In genomic region chr12:85280845-85281651, GRCm38 (mm10) we compare ENCODE assay signal across 8 mouse cellular contexts. TPM values are rescaled to one million over a fixed set of nuclear protein-coding genes. Genes with fewer than 3 reads are reported as not detected.
DNase-seq lines count a peak whose midpoint lies in the region; ATAC-seq and TF ChIP-seq lines count a peak whose summit lies in the region.

No protein-coding gene starts in this region.

- no peak for TF ChIP-seq CTCF in lung, adult 2 months (IDR thresholded peaks at IDR 0.05; ENCODE audit: insufficient read depth, low read length)

- no peaks in the 10 kb centered on the region for H3K27me3 ChIP-seq in lung, embryonic 15.5 days
- no peaks in the 10 kb centered on the region for H3K27me3 ChIP-seq in forebrain, embryonic 11.5 days (ENCODE audit: control insufficient read depth, insufficient read depth, low read length)
- no peaks in the 10 kb centered on the region for H3K27me3 ChIP-seq in limb, embryonic 12.5 days
- H3K27me3 ChIP-seq in neural tube, embryonic 15.5 days (replicated peaks), result no peaks in the 10 kb centered on the region

- 59% methylated on average over 12 of the region's 12 CpGs for WGBS in lung, embryonic 15.5 days
- 58% methylated on average over 12 of the region's 12 CpGs for WGBS in lung, adult 2 months
- WGBS in forebrain, embryonic 11.5 days, result 62% methylated on average over 12 of the region's 12 CpGs
- WGBS in limb, embryonic 12.5 days, result 76% methylated on average over 12 of the region's 12 CpGs
- 61% methylated on average over 12 of the region's 12 CpGs for WGBS in neural tube, embryonic 15.5 days

- no peak for TF ChIP-seq POLR2A in lung, adult 2 months (IDR thresholded peaks at IDR 0.05; ENCODE audit: borderline replicate concordance, extremely low read depth, low read depth, low read length)

- peak overlapping the region; percentile 84 for H3K4me2 ChIP-seq in lung, embryonic 15.5 days
- peak overlapping the region; percentile 90; the same call in 1 of the 2 replicates for H3K4me2 ChIP-seq in forebrain, embryonic 11.5 days (ENCODE audit: low read depth, low read length, severe bottlenecking)
- peak overlapping the region; percentile 79 for H3K4me2 ChIP-seq in limb, embryonic 12.5 days
- peak overlapping the region; percentile 73 for H3K4me2 ChIP-seq in neural tube, embryonic 15.5 days

- no peak overlapping the region for H3K27ac ChIP-seq in lung, embryonic 15.5 days
- no peak overlapping the region for H3K27ac ChIP-seq in forebrain, embryonic 11.5 days (ENCODE audit: low read depth, low read length)
- no peak overlapping the region for H3K27ac ChIP-seq in limb, embryonic 12.5 days
- 0 out of 2 replicates have a peak overlapping the region, but pooled peaks have one; percentile 79 for H3K27ac ChIP-seq in neural tube, embryonic 15.5 days (replicated peaks)

- ATAC-seq in lung, embryonic 15.5 days (ENCODE audit: borderline replicate concordance, extremely low read depth, low FRiP score, low TSS enrichment), result no peak
- ATAC-seq in forebrain, embryonic 11.5 days (replicated peaks; ENCODE audit: low FRiP score), result peak; percentile 55; the same call in 1 of the 2 replicates
- no peak for ATAC-seq in limb, embryonic 12.5 days (ENCODE audit: insufficient number of reproducible peaks, insufficient read depth, low FRiP score, low TSS enrichment, low read depth)
- peak; percentile 23; the same call in 1 of the 2 replicates for ATAC-seq in neural tube, embryonic 15.5 days (ENCODE audit: low FRiP score)

- no peaks in the 10 kb centered on the region for H3K9me3 ChIP-seq in lung, embryonic 15.5 days
- H3K9me3 ChIP-seq in forebrain, embryonic 11.5 days (ENCODE audit: control insufficient read depth, low read length), result no peaks in the 10 kb centered on the region
- H3K9me3 ChIP-seq in limb, embryonic 12.5 days, result no peaks in the 10 kb centered on the region
- H3K9me3 ChIP-seq in neural tube, embryonic 15.5 days (replicated peaks), result no peaks in the 10 kb centered on the region

- no peak overlapping the region for H3K9ac ChIP-seq in lung, embryonic 15.5 days
- H3K9ac ChIP-seq in forebrain, embryonic 11.5 days (ENCODE audit: low read length), result no peak overlapping the region
- no peak overlapping the region for H3K9ac ChIP-seq in limb, embryonic 12.5 days (replicated peaks)
- H3K9ac ChIP-seq in neural tube, embryonic 15.5 days (replicated peaks), result no peak overlapping the region

- peaks cover 7% of the 10 kb centered on the region for H3K4me1 ChIP-seq in lung, embryonic 15.5 days
- peaks cover 6% of the 10 kb centered on the region for H3K4me1 ChIP-seq in lung, adult 2 months (ENCODE audit: control insufficient read depth, insufficient read depth, low read length)
- H3K4me1 ChIP-seq in forebrain, embryonic 11.5 days (replicated peaks; ENCODE audit: control insufficient read depth, insufficient read depth, low read length), result peaks cover 3% of the 10 kb centered on the region; the same call in 1 of the 2 replicates
- peaks cover 5% of the 10 kb centered on the region; the same call in 1 of the 2 replicates for H3K4me1 ChIP-seq in limb, embryonic 12.5 days (replicated peaks)
- peaks cover 6% of the 10 kb centered on the region for H3K4me1 ChIP-seq in neural tube, embryonic 15.5 days

- H3K36me3 ChIP-seq in lung, embryonic 15.5 days, result no peaks in the 10 kb centered on the region
- no peaks in the 10 kb centered on the region for H3K36me3 ChIP-seq in forebrain, embryonic 11.5 days (ENCODE audit: control insufficient read depth, insufficient read depth, low read length)
- peaks cover 9% of the 10 kb centered on the region; the same call in 1 of the 2 replicates for H3K36me3 ChIP-seq in limb, embryonic 12.5 days
- no peaks in the 10 kb centered on the region for H3K36me3 ChIP-seq in neural tube, embryonic 15.5 days

- no peak for DNase-seq in lung, adult 2 months
- no peak for DNase-seq in forebrain, embryonic 11.5 days (ENCODE audit: low spot score)
- no peak for DNase-seq in kidney, postnatal 14 days
- no peak for DNase-seq in right cerebral cortex, postnatal 10 days (ENCODE audit: low spot score in 2 of 2)
- DNase-seq in cerebellum, postnatal 4 days (ENCODE audit: low spot score in 2 of 2), result no peak

- H3K4me3 ChIP-seq in lung, embryonic 15.5 days, result peak overlapping the region; percentile 77; the same call in 1 of the 2 replicates
- H3K4me3 ChIP-seq in lung, adult 2 months (replicated peaks; ENCODE audit: extremely low read depth, low read depth, low read length), result no peak overlapping the region
- H3K4me3 ChIP-seq in forebrain, embryonic 11.5 days (ENCODE audit: low read depth, low read length), result peak overlapping the region; percentile 73
- no peak overlapping the region for H3K4me3 ChIP-seq in limb, embryonic 12.5 days (replicated peaks)
- peak overlapping the region; percentile 64 for H3K4me3 ChIP-seq in neural tube, embryonic 15.5 days (replicated peaks)

RNA-seq across cellular contexts. Expression of gene Acyp1, which starts 7.2 kb away (rescaled TPM):
- 53.8 and 55.5 TPM in 2 replicates for polyA plus RNA-seq in lung, embryonic 15.5 days (2015; fragmentation: Nextera tagmentation; extraction: Ambion mirVana)
- 6.3 and 8.7 TPM in 2 replicates for polyA plus RNA-seq in lung, adult 2 months (2012; rRNA removed)
- polyA plus RNA-seq in forebrain, embryonic 11.5 days (2014; fragmentation: Nextera tagmentation; extraction: Ambion mirVana), result 53.6 and 61.9 TPM in 2 replicates
- polyA plus RNA-seq in limb, embryonic 12.5 days (2016; fragmentation: Nextera tagmentation; extraction: Ambion mirVana), result 58.6 and 62.8 TPM in 2 replicates
- polyA plus RNA-seq in neural tube, embryonic 15.5 days (2015; fragmentation: Nextera tagmentation; extraction: Ambion mirVana), result 53.3 and 53.5 TPM in 2 replicates

RNA-seq across cellular contexts. Expression of gene Zc2hc1c, which starts 7.3 kb away (rescaled TPM):
- polyA plus RNA-seq in lung, embryonic 15.5 days (2015; fragmentation: Nextera tagmentation; extraction: Ambion mirVana), result 1.7 TPM in 2 replicates
- polyA plus RNA-seq in lung, adult 2 months (2012; rRNA removed), result 1.5 and 1.7 TPM in 2 replicates
- polyA plus RNA-seq in forebrain, embryonic 11.5 days (2014; fragmentation: Nextera tagmentation; extraction: Ambion mirVana), result 1.2 and 1.8 TPM in 2 replicates
- polyA plus RNA-seq in limb, embryonic 12.5 days (2016; fragmentation: Nextera tagmentation; extraction: Ambion mirVana), result 0.97 and 1.1 TPM in 2 replicates
- polyA plus RNA-seq in neural tube, embryonic 15.5 days (2015; fragmentation: Nextera tagmentation; extraction: Ambion mirVana), result 1.4 TPM in 2 replicates

RNA-seq across cellular contexts. Expression of gene Mlh3, which starts 10.6 kb away (rescaled TPM):
- 8.1 and 9.3 TPM in 2 replicates for polyA plus RNA-seq in lung, embryonic 15.5 days (2015; fragmentation: Nextera tagmentation; extraction: Ambion mirVana)
- polyA plus RNA-seq in lung, adult 2 months (2012; rRNA removed), result 3.7 and 5.5 TPM in 2 replicates
- 8.7 and 9.8 TPM in 2 replicates for polyA plus RNA-seq in forebrain, embryonic 11.5 days (2014; fragmentation: Nextera tagmentation; extraction: Ambion mirVana)
- polyA plus RNA-seq in limb, embryonic 12.5 days (2016; fragmentation: Nextera tagmentation; extraction: Ambion mirVana), result 10.9 and 11.1 TPM in 2 replicates
- 8.5 and 9.0 TPM in 2 replicates for polyA plus RNA-seq in neural tube, embryonic 15.5 days (2015; fragmentation: Nextera tagmentation; extraction: Ambion mirVana)

RNA-seq across cellular contexts. Expression of gene Nek9, which starts 58.1 kb away (rescaled TPM):
- 19.5 and 21.1 TPM in 2 replicates for polyA plus RNA-seq in lung, embryonic 15.5 days (2015; fragmentation: Nextera tagmentation; extraction: Ambion mirVana)
- 32.7 and 39.7 TPM in 2 replicates for polyA plus RNA-seq in lung, adult 2 months (2012; rRNA removed)
- 13.8 and 14.0 TPM in 2 replicates for polyA plus RNA-seq in forebrain, embryonic 11.5 days (2014; fragmentation: Nextera tagmentation; extraction: Ambion mirVana)
- polyA plus RNA-seq in limb, embryonic 12.5 days (2016; fragmentation: Nextera tagmentation; extraction: Ambion mirVana), result 31.1 and 39.1 TPM in 2 replicates
- polyA plus RNA-seq in neural tube, embryonic 15.5 days (2015; fragmentation: Nextera tagmentation; extraction: Ambion mirVana), result 9.5 and 12.2 TPM in 2 replicates

Comparison
In these comparisons a context has a peak if more than half of its experiments do, and no peak if none do; other contexts are left out.
1. H3K4me3 ChIP-seq: peak in lung, embryonic 15.5 days (single experiment), forebrain, embryonic 11.5 days (single experiment) and neural tube, embryonic 15.5 days (single experiment); none in lung, adult 2 months (single experiment) and limb, embryonic 12.5 days (single experiment).
2. ATAC-seq: peak in forebrain, embryonic 11.5 days (single experiment) and neural tube, embryonic 15.5 days (single experiment); none in lung, embryonic 15.5 days (single experiment) and limb, embryonic 12.5 days (single experiment).
3. Peak in every context shown above with its lines, with median percentiles within 50 percentile points of each other: H3K4me2 ChIP-seq.